Mouse (Mus musculus): Measurements from ENCODE around the gene Slit3. TPM values are rescaled to one million over a fixed set of nuclear protein-coding genes. Genes with fewer than 3 reads are reported as not detected.

The Slit3 gene
- total RNA-seq, 2 experiments from 2014 or later, result 31.5 to 47.6 TPM

DNA sequence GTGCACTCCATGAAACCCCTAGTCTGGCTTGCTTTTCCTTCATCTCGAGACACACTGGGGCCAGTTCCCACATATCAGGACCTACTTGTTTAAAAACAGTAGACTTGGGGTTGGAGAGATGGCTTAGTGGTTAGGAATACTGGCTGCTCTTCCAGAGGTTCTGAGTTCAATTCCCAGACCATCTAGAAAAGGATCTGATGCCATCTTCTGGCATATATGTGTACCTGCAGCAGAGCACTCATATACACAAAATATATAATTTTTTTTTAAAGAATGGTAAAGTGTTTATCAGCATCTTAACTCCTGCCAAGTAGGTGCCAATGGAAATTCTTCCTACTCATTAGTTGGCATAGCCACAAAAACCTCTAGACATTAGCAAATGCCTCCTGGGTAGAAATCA, 607.2 kb downstream of the Slit3 start:
- DNase-seq (ENCODE audit: low spot score in 2 of 2), result no peak

DNA sequence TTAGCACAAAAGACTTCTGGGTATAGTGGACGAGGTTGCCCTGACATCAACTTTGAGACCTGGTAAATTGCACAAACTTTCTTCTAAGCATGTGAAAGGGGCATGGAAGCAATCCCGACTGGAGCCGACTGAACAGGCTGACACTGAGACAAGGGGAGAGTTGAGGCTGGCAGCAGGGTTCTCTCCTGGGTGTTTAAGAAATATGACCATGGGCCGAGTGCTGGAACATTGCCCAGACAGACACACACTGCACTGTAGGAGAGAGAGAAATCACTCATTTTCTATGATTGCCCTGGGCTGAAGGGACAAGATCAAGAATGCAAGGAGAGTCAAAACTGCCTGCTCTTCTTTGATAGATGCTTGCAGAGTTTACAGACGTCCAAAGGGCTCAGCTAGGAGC, 608.2 kb downstream of the Slit3 start:
- peak; percentile 34 to 43 for DNase-seq (ENCODE audit: low spot score in 2 of 2)

DNA sequence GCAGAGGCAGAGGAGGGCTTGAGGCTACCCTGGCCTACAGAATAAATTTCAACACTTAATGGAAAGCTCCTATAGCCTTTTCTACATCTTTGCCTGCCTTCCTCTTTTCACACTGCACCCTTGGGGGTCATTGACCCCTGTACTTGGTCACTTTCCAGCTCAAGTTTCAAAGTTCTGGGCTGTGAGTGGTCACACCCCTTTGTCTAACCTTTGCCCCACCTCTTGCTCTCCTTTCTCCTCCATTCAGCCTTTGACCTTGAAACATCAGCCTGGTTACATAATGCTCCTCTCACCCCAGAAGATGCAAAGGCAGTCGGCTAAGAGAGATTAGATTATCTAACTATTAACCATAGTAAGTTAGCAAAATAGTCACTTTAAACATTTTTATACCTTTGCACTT, 611.3 kb downstream of the Slit3 start:
- DNase-seq (ENCODE audit: low spot score in 2 of 2), result no peak

DNA sequence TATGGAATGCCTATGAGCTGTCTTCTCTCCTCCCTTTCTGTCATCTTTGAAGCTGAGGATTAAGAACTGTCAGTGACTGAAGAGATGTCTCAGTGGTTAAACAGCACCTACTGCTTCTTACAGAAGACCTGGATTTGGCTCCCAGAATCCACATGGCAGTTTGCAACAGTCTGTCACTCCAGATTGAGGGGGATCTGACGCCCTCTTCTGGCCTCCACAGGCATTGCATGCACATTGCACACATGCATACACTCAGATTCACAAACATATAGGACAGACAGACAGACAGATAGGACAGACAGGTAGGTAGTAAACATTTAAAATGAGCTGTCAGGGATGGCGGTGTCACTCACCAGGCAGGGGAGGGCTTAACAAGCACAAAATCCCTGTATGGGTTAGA, 615.8 kb downstream of the Slit3 start:
- DNase-seq (ENCODE audit: low spot score in 2 of 2), result no peak

DNA sequence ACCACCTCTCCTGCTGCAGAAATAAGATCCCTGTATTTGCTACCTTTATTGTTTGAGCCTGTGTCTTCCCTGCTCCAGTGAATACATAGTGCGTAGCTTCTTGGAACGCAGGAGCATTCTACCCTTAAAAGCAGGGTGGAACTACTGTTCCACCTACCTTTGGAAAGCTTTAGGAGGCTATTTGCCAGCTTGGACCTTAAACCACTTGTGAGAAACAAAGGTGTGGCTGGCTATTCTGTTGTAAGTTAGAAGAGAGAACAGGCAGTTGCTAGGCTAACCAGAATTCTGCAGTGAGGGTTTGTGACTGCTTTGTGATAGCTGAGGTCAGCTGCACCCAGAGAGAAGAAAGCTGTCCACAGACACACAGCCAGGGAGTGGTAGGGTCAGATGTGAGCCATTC, 616.2 kb downstream of the Slit3 start:
- no peak for DNase-seq (ENCODE audit: low spot score in 2 of 2)

DNA sequence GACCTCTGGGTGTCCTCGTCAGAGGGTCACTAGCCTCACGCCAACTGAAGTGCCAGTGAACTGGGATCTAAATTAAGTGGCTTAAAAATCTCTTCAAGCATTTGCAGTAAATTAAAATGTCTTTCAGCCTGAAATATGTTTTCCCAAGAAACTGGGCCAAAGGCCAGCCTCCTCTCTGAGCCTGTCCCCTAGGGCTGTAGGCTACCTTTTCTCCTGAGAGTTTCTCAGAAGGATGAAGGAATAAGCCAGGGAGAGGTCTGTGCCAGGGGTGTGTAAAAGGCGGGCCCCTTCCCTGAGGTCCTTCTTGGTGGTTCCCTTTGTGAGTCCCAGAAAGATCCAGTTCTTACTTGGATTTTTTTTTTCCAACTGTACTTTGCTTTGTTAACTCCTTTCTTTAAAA, 617.1 kb downstream of the Slit3 start:
- DNase-seq (ENCODE audit: low spot score in 2 of 2), result no peak

DNA sequence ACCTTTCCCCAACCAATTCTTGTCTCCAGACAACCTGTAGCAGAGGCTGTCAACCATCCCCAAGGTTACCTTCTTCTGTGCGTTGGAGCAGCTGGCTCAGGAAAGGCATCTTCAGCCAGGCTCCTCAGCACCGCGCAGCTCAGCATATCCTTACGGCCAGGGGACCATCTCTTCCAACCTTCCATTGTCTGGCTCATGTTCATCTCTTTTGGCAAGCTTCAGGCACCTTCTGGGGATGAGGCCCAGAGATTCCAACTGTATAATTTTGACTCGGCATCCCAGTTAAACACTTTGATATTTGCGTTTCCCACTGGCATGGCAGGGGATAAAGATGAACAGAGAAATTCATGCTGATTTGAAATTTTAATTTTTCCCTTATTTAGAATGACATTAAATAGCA, 622.6 kb downstream of the Slit3 start:
- DNase-seq (ENCODE audit: low spot score in 2 of 2), result no peak

DNA sequence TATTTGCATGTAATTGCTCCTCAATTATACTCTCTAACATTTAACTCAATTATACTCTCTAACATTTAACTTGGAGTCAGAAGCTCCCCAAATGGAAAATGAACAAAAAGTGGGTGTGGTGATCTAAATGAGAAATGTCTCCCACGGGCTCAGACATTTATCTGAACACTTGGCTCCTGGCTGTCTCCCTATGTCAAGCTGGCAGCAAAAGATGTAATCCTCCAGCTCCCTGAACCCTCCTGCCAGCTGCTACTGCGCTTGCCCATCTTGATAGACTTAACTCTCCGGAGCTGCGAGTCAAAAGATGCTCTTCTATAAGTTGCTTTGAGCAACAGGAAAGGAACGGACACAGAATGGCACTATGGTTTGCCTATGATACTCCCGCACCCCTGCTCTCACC, 623.5 kb downstream of the Slit3 start:
- DNase-seq (ENCODE audit: low spot score in 2 of 2), result no peak

DNA sequence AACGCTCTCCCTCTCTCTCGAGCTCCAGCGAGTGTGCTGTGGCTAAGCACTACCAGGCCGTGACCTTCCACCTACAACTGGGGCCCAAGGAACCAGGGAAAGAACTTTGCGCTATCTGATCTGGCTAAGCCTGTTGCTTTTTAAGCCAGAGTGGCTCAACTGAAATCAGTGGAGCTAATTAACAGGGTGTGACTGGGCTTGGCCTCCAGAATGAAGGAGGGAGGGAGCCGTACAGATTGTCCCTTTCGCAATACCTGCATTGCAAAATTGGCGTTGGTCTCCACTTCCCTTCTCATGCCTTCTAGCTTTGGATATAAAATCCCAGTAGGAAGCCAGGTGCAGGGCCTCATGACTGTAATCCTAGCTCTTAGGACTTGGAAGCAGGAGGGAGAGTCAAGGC, 629.6 kb downstream of the Slit3 start:
- DNase-seq (ENCODE audit: low spot score in 2 of 2), result peak; percentile 33 to 37

DNA sequence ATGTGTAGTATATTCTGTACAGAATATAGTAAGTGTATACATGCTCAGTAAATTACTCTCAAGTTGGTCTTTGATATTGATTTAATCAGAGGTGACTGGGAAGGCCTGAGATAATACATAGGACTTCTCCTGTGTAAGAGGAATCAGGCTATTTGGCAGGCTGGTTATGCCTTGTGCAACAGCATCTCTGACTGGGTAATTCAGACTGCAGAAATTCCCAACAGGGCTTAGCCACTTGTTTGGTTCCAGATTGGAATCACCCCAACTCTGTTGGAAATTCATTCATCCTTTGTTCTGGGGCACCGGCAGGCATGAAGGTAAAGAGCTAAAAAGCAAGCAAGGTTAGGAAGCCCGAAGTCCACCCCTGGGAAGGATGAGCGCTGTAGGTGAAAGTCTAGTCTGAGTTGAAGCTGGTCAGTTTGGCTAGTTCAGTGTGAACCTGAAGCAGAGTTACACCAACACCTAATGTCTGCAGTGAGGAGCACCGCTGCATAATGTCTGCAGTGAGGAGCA, 633.9 kb downstream of the Slit3 start:
- DNase-seq (ENCODE audit: low spot score in 2 of 2), result no peak

DNA sequence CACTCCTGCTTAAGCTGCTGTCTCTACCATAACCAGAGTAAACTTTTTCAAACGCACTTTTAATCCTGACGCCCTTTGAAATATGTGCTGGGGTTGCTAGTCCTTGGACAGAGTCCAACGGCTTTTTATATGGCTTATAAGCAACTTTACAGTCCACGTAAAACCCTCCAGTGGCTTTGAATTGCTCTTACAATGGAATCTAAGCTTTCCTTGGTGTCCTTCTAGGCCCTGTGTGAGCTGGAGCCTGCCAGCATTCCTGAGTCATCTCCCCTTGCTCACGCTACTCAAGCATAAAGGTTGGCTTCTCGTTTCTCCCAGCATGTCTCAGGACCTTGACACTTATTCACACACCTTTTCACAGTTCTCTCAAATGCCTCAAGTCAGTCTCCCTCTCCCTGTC, 634.5 kb downstream of the Slit3 start:
- DNase-seq (ENCODE audit: low spot score in 2 of 2), result no peak

DNA sequence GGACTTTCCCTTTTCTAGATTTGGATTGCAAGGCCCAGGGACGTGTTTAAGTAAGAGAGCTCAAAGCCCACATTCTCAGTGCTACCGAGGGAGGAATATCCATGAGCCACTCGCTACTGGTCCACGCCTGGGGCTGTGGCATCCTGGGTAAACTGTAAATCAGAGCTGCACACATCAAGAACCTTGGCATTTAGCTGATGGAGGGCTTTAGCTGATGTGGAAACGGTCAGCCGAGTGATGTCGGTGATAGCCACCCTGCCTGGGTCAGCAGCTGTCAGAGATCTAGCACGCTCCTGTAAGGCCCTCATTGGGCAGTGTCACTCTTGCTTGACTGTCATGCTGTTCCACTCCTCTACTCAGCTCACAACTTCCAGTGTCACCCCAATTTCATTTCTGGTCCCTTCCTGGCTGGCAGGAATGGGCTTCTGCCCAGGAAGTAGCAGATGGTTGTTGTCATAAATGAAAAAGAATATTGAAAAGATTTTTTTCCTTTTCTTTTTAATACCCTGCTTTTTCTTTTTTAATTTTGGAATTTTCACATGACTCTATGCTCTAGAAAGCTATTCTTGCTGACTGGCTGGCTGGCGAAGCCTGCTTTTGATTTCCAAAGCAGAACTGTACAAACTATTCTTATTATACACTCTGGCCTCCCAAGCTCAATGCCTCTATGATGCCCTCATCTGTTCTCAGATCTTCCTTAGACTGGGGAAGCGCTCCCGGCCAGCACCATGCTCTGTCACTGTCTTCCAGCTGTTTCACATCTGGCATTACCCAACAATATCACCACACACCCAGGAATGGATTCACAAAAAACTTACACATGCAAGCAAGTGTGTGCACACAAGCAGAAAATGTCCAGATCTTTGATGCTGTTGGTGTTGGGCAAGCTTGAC, 635.6 kb downstream of the Slit3 start:
- no peak for DNase-seq (ENCODE audit: low spot score in 2 of 2)

Small RNA genes lying within 50 kb of the gene (microRNA-seq; reads per million reads assigned to microRNA genes)
- gene Mir218-2 (ENCODE audit: borderline number of aligned reads in 2 of 2), result 14.1 to 36.4 reads per million in 2 experiments
